Mouse (Mus musculus) layer of hippocampus, adult 11-12 months (tissue): Measurements from ENCODE around the gene Gm17662.

ENCODE experiments used
- DNase-seq: peaks from one replicate; pipeline ENCODE4 v3.0.0; 2022; ENCODE audit warnings: low spot score

The Gm17662 gene

GRCm38 (mm10) chr4:104888499-104889262, 31.6 kb downstream of the Gm17662 start:
- no peak for DNase-seq

- no peak for DNase-seq
These were observed 34.6 kb downstream of the Gm17662 start for GRCm38 (mm10) chr4:104891708-104892107.

- DNase-seq, result no peak
These were observed 36.5 kb downstream of the Gm17662 start for GRCm38 (mm10) chr4:104893588-104893987.

GRCm38 (mm10) chr4:104894004-104894734, 37.0 kb downstream of the Gm17662 start:
- peak; percentile 43 for DNase-seq

- no peak for DNase-seq
These were observed 45.7 kb downstream of the Gm17662 start for GRCm38 (mm10) chr4:104902836-104903235.

GRCm38 (mm10) chr4:104905049-104905448, 47.9 kb downstream of the Gm17662 start:
- no peak for DNase-seq
